Mouse (Mus musculus) cerebellum, adult 8-10 months (tissue): ENCODE measurements at regions not wholly inside any gene's neighbourhood (a gene's known extent, or its start where the extent isn't known, plus 50 kb on each side); places are given as distances from the start of the nearest gene placed in this dataset.

Source experiments
- DNase-seq: peaks from one replicate; pipeline ENCODE4 v3.0.0; 2022

- DNase-seq = no peak
Measured at GRCm38 (mm10) chr11:82579841-82580415, 184.2 kb downstream of the Cct6b start.

GRCm38 (mm10) chr11:82576019-82576418, 187.3 kb downstream of the Tmem132e start:
- DNase-seq = no peak

- DNase-seq = no peak
Measured at GRCm38 (mm10) chr11:82573126-82573525, 184.4 kb downstream of the Tmem132e start.

GRCm38 (mm10) chr11:82571525-82571924, 182.8 kb downstream of the Tmem132e start:
- DNase-seq = no peak

- DNase-seq = no peak
Measured at GRCm38 (mm10) chr11:82569819-82570218, 181.1 kb downstream of the Tmem132e start.

- no peak for DNase-seq
Measured at GRCm38 (mm10) chr11:82568219-82568676, 179.5 kb downstream of the Tmem132e start.

- no peak for DNase-seq
Measured at GRCm38 (mm10) chr11:82567014-82567685, 178.4 kb downstream of the Tmem132e start.

GRCm38 (mm10) chr11:82566092-82566491, 177.4 kb downstream of the Tmem132e start:
- no peak for DNase-seq

GRCm38 (mm10) chr11:82564181-82564580, 175.5 kb downstream of the Tmem132e start:
- DNase-seq = no peak

- no peak for DNase-seq
Measured at GRCm38 (mm10) chr11:82542028-82542427, 153.3 kb downstream of the Tmem132e start.

GRCm38 (mm10) chr11:82541376-82541775, 152.7 kb downstream of the Tmem132e start:
- peak; percentile 55 for DNase-seq

GRCm38 (mm10) chr11:82537931-82538330, 149.2 kb downstream of the Tmem132e start:
- DNase-seq = no peak

- no peak for DNase-seq
Measured at GRCm38 (mm10) chr11:82523200-82523802, 134.6 kb downstream of the Tmem132e start.

GRCm38 (mm10) chr11:82521383-82521782, 132.7 kb downstream of the Tmem132e start:
- peak; percentile 62 for DNase-seq

GRCm38 (mm10) chr11:82518691-82519090, 130.0 kb downstream of the Tmem132e start:
- DNase-seq = no peak

GRCm38 (mm10) chr11:82514526-82515144, 125.9 kb downstream of the Tmem132e start:
- DNase-seq = peak; percentile 13

GRCm38 (mm10) chr11:82508564-82508963, 119.9 kb downstream of the Tmem132e start:
- no peak for DNase-seq
